Mouse (Mus musculus): ENCODE measurements around the gene Rab3a.

GRCm38 (mm10) chr8:70758616-70759561 lies 4.4 kb downstream of the Rab3a start:
- TF ChIP-seq CTCF (IDR thresholded peaks at IDR 0.05; ENCODE audit: low read depth, low read length) (no peak), GATA1 (IDR thresholded peaks at IDR 0.05; ENCODE audit: borderline replicate concordance, low read length) (no peak)
